Mouse (Mus musculus) heart, adult 8-10 months (tissue): ENCODE measurements around the gene Tmem139. TPM values are rescaled to one million over a fixed set of nuclear protein-coding genes. Genes with fewer than 3 reads are reported as not detected.

Source experiments
- DNase-seq: peaks from one replicate; pipeline ENCODE4 v3.0.0; 2022; ENCODE audit warnings: low spot score
- total RNA-seq, 4 experiments: library from RNA; stranded (reverse); gene quantifications; 2 replicates each; pipeline ENCODE4 v1.2.4; 2022

Tmem139 gene
- total RNA-seq, 4 experiments from 2014 or later = 0.30 to 0.62 TPM; not detected in 2

DNA sequence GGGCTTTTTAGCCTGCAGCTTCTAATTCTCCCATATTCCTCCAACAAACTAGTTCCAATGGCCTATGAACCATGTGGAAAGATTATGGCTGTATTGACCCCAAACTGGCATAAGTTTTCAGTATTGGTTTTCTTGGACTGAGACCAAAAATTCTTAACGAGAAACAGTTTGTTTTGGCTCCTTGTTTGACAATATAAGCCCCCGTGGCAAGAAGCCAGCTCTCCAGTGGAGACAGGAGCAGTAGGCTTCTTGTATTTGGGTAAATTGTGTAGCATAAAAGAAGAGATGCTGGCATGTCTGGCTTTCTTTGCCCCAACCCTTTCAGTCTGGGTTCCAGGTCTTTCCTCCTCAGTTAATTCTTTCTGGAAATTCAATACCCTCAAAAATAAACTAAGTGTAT, 14.4 kb downstream of the Tmem139 start:
- no peak for DNase-seq

DNA sequence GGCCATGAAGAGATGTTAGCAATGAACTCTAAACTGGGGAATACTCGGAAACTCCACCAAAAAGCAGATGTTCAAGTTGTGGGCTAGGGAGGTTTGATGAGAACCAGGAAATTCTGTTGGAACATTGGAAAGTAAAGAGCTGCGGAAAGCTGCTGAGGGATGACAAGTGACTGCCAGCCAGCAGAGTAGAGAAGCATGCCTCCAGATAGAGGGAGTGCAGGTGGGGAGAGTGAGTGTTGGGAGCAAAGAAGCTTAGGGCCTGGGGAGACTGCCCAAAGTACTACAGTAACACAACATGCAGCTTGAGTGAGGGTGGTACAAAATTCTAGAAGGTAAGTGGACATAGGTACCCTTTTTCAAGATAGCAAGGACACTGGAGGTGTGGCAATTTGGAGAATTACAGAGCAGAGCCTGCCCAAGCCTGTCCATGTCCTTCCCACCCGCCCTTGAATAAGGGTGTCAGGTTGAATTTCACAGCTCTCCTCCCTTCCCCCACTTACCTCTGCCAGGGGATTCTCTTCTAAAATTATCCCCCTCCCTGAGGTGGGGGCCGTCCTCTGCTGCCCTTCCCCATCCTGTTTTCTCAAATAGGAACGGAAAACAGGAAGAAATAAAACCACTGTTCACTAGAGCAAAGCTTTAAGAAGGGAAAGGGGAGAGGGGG, 21.2 kb downstream of the Tmem139 start:
- no peak for DNase-seq

DNA sequence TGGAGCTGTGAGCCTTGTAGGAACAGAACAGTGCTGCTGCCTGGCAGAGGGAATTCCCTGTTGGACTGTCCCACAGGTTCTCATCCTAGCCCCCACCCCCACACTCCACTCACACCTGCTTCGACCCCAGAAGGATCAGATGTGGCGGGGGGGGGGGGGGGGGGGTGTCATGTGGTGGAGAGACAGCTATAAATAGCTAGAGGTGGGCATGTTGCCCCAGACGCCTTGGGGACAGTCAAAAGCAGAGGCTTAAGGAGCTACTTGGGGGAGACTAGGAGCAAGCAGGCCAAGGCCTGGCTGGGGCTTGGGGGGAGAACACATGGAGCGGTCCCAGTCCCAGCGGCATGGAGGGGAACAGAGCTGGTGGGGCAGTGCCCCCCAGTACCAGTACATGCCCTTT, 24.7 kb downstream of the Tmem139 start, which contains the start of gene Clcn1:
Clcn1 (plus strand) TSS at position 238 of the 400 bp plus-strand sequence.
- DNase-seq = no peak

DNA sequence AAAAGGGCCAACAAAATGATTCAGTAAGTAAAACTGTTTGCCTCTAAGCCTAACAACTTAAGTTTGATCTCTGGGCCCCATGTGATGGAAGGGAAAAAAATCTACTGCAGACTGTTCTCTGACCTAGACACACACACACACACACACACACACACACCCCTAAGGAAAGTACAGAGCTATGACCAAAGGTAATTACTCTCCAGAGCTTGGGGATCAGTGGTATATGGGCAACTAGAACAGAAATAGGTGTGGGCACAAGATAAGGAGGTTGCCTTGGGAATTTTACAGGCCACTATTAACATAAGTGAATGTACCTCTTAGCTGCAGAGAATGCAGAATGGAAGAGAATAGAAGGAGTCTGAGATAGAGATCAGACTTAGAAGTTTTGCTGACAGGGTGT, 25.8 kb downstream of the Tmem139 start:
- DNase-seq = no peak

DNA sequence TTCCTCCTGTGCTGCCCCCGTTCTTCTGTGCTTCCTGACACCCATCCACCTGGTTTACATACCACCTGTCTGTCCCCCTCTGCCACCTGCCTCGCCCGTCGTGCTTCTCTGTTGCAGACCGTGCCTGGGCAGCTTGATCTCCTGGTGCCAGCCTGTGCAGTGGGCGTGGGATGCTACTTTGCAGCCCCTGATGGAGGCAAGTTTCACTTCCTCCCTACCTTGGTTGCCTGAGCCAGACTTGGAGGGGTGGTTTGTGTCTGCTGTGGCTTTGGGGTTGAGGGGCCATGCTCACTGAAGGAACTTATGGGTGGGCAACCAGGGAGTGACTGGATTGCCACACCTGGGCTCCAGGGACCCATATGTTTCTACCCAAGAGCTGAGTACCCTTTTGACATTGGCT, 31.6 kb downstream of the Tmem139 start:
- no peak for DNase-seq

DNA sequence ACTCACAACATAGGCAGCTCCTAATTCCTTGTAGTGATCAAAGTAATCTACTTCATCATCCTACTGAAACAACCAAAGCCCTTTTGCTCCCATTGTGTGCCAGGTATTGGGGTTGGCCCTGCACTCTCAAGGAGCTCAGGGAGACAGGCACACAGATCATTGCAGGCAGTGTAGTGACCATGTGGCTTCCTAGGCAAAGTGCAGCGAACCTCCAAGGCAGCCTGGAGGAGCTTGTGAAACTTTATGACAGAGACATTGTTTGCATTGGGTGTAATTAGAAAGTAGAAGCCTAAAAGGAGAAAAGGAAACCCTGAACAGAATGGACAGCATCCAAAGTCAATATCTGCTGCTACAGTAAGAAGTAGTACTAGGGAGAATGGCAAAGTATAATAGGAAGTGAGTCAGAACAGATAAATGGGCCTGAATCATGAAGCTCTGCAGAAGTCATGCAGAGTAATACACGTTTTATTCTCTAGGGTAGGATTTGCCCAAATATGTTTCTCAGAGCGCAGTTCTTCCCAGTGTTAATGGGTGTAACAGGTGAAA, 33.9 kb downstream of the Tmem139 start:
- peak; percentile 9 for DNase-seq

DNA sequence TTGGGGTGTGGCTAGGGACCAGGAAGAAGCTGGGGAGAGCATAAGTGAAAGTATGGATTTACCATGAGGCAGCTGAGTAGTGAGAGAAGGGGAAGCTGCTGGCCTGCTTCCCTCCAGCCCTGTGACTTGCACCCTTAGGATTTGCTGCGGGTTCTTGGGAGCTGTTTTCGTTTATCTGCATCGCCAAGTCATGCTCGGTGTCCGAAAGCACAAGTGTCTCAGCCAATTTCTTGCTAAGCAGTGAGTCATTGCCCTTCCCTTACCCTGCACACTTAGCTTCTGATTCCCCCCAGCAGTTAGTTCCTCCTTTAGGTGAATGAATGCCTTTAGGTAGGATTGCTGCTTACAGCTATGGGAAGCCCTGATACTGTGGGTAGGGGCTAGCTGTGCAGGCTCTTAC, 37.6 kb downstream of the Tmem139 start:
- no peak for DNase-seq

DNA sequence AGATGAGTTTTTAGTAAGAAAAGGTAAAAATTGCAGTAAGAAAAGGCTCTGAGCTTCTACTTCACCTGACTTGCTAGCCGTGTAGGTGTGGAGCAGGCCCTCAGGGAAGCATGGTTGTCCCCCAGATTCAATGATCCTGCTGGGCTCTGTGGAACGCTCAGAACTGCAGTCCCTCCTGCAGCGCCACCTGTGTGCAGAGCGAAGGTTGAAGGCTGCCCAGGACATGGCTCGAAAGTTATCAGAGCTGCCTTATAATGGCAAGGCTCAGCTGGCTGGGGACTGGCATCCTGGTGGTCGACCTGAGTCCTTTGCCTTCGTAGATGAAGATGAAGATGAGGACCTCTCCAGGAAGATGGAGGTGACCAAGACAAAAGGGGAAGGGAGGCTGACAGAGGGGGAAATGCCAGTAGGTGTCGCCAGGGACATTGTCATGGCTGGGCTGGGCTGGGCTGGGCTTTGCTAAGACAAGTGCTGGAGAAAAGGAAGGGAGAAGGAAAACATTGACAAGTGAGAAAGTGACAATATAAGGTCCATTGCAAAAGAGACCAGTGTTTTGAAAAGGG, 48.1 kb downstream of the Tmem139 start:
- no peak for DNase-seq

DNA sequence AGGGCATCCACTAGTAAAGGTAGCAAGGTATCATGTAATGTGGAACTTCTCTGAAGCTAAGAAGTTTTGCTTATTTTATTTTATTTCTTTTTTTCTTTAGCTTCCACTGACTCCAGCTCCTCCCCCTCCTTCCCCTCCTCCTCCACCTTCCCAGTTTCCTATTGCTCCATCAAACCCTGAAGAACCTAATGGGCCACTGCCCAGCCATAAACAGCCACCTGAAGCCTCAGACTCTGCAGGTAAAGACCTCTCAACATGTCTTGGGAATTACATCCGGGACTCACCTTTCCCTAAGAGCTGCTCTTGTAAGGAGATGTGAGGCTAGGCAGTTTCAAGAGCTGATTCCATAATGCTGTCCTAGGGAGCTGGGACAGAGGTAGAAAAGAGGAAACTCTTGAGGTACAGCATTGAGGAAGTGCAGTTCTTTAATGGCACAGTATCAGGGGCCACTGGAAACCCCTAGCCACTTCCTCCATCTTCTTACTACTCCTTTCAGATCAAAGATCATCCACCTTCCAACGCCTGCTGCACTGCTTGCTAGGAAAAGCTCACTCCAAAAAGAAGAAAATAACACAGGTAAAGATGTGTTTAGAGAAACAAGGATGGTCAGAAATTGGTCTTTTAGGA, 48.8 kb downstream of the Tmem139 start:
- no peak for DNase-seq

Other genes starting within 250 kb of the Tmem139 start
- not detected for gene Sva, start 223.6 kb upstream of the Tmem139 start, total RNA-seq
- gene Tas2r139, start 121.0 kb upstream of the Tmem139 start, total RNA-seq = not detected
- not detected for gene Tas2r144, start 46.6 kb upstream of the Tmem139 start, total RNA-seq
- gene Gstk1, start 16.0 kb upstream of the Tmem139 start, total RNA-seq = 100 to 1,000 TPM; 139 to 181 (median 156) TPM
- 1 to 10 TPM; 6.3 to 9.6 (median 7.5) TPM for gene Casp2, start 3.0 kb downstream of the Tmem139 start, total RNA-seq
- 10 to 100 TPM in 1 of 4 experiments, 1 to 10 TPM in 3; 4.6 to 10.8 (median 7.5) TPM for gene Clcn1, start 24.7 kb downstream of the Tmem139 start, total RNA-seq
- gene Fam131b, start 62.7 kb downstream of the Tmem139 start, total RNA-seq = under 1 TPM; 0.44 to 0.82 (median 0.51) TPM
- gene Zyx, start 87.7 kb downstream of the Tmem139 start, total RNA-seq = 10 to 100 TPM; 39.3 to 47.4 (median 44.6) TPM
- under 1 TPM; 0.19 to 0.37 (median 0.27) TPM for gene Epha1, start 111.3 kb downstream of the Tmem139 start, total RNA-seq
- not detected for gene Tas2r143, start 138.3 kb downstream of the Tmem139 start, total RNA-seq
- under 1 TPM in 1 of 4 experiments, not detected in 3; 0.25 TPM for gene Tas2r135, start 143.5 kb downstream of the Tmem139 start, total RNA-seq
- gene Tas2r126, start 172.6 kb downstream of the Tmem139 start, total RNA-seq = not detected
- gene Olfr458, start 203.2 kb downstream of the Tmem139 start, total RNA-seq = not detected
- gene Olfr457, start 214.4 kb downstream of the Tmem139 start, total RNA-seq = not detected
- not detected for gene Olfr456, start 225.2 kb downstream of the Tmem139 start, total RNA-seq